Comparison of ENCODE assay signal across 9 mouse cellular contexts in genomic region chr15:81932951-81933470, GRCm38 (mm10). TPM values are rescaled to one million over a fixed set of nuclear protein-coding genes. Genes with fewer than 3 reads are reported as not detected.
DNase-seq lines count a peak whose midpoint lies in the region; ATAC-seq and TF ChIP-seq lines count a peak whose summit lies in the region.
"Had no signal": no experiment of that assay in that cellular context is flagged by ENCODE, and none has a peak within 500 bp of the region (broad histone marks: within the 10 kb centered on the region; RNA-seq: fewer than 3 reads in every experiment).

No protein-coding gene starts in this region.

- H3K4me1 ChIP-seq in limb, embryonic 14.5 days (ENCODE audit: control insufficient read depth, insufficient read depth, low read length) = peaks cover 15% of the 10 kb centered on the region

- no peak overlapping the region for H3K4me2 ChIP-seq in limb, embryonic 14.5 days (replicated peaks; ENCODE audit: low read depth, low read length, severe bottlenecking)
- H3K4me2 ChIP-seq: limb, embryonic 13.5 days had no signal

- peak; percentile 32; the same call in 1 of the 2 replicates for ATAC-seq in frontal cortex, adult (ENCODE audit: low TSS enrichment)
- no peak for ATAC-seq in limb, embryonic 14.5 days (ENCODE audit: low FRiP score, low read depth)

- H3K27me3 ChIP-seq in limb, embryonic 14.5 days (ENCODE audit: control insufficient read depth, insufficient read depth, low read length) = no peaks in the 10 kb centered on the region
- H3K27me3 ChIP-seq: limb, embryonic 13.5 days had no signal

- 49% methylated on average over 12 of the region's 12 CpGs for WGBS in limb, embryonic 14.5 days

- no peak for DNase-seq in frontal cortex, postnatal 14 days (ENCODE audit: low spot score in 2 of 2)
- DNase-seq in B cell, adult 2 months = peak; percentile 65 to 71
- DNase-seq in frontal cortex, postnatal 36 days (ENCODE audit: low spot score in 2 of 2) = peak; percentile 72 to 84
- peak; percentile 12 for DNase-seq in limb, embryonic 14.5 days (ENCODE audit: low spot score)
- peak; percentile 62 for DNase-seq in thymus, postnatal 0 days (ENCODE audit: low spot score)
- no peak for DNase-seq in embryo, embryonic 9.5 days (ENCODE audit: extremely low spot score)
- DNase-seq in heart, adult 8-10 months (ENCODE audit: low spot score) = no peak

- no peak overlapping the region for H3K4me3 ChIP-seq in limb, embryonic 14.5 days (replicated peaks; ENCODE audit: low read length)
- H3K4me3 ChIP-seq: limb, embryonic 13.5 days had no signal

- H3K9ac ChIP-seq in limb, embryonic 14.5 days (ENCODE audit: low read depth, low read length, severe bottlenecking) = no peak overlapping the region
- H3K9ac ChIP-seq: limb, embryonic 13.5 days had no signal

- H3K27ac ChIP-seq in limb, embryonic 14.5 days (replicated peaks; ENCODE audit: low read depth, low read length) = no peak overlapping the region
- H3K27ac ChIP-seq: limb, embryonic 13.5 days had no signal

- H3K9me3 ChIP-seq in limb, embryonic 14.5 days (ENCODE audit: control insufficient read depth, low read length) = no peaks in the 10 kb centered on the region
- H3K9me3 ChIP-seq: limb, embryonic 13.5 days had no signal

- TF ChIP-seq POLR2A in limb, embryonic 14.5 days (IDR thresholded peaks at IDR 0.05; ENCODE audit: borderline replicate concordance, extremely low read depth, insufficient read depth, insufficient read length) = no peak

- H3K36me3 ChIP-seq in limb, embryonic 14.5 days (ENCODE audit: control insufficient read depth, insufficient read depth, low read length) = no peaks in the 10 kb centered on the region
- H3K36me3 ChIP-seq: limb, embryonic 13.5 days had no signal

RNA-seq across cellular contexts. Expression of gene Csdc2, which starts 3.5 kb away (rescaled TPM):
- 16.2 and 23.6 TPM in 2 replicates for polyA plus RNA-seq in limb, embryonic 14.5 days (2012; rRNA removed)
- 13.5 and 14.3 TPM in 2 replicates for polyA plus RNA-seq in limb, embryonic 14.5 days (2014; fragmentation: Nextera tagmentation; extraction: Ambion mirVana)
- 0.62 and 0.88 TPM in 2 replicates for polyA plus RNA-seq in thymus, postnatal 0 days (2015; fragmentation: Nextera tagmentation; extraction: Ambion mirVana)
- total RNA-seq in heart, adult 8-10 months (2022) = 100 to 1,000 TPM in 1 of 4 experiments, 10 to 100 TPM in 3; 64.7 to 103 (median 72.9) TPM

RNA-seq across cellular contexts. Expression of gene Polr3h, which starts 7.0 kb away (rescaled TPM):
- 20.5 and 25.0 TPM in 2 replicates for polyA plus RNA-seq in limb, embryonic 14.5 days (2012; rRNA removed)
- 69.1 and 71.6 TPM in 2 replicates for polyA plus RNA-seq in limb, embryonic 14.5 days (2014; fragmentation: Nextera tagmentation; extraction: Ambion mirVana)
- 81.8 and 84.1 TPM in 2 replicates for polyA plus RNA-seq in thymus, postnatal 0 days (2015; fragmentation: Nextera tagmentation; extraction: Ambion mirVana)
- total RNA-seq in heart, adult 8-10 months (2022) = 10 to 100 TPM in 1 of 4 experiments, 1 to 10 TPM in 3; 7.6 to 10.3 (median 9.6) TPM

RNA-seq across cellular contexts. Expression of gene Pmm1, which starts 27.7 kb away (rescaled TPM):
- polyA plus RNA-seq in limb, embryonic 14.5 days (2012; rRNA removed) = 40.7 and 41.5 TPM in 2 replicates
- polyA plus RNA-seq in limb, embryonic 14.5 days (2014; fragmentation: Nextera tagmentation; extraction: Ambion mirVana) = 33.3 and 34.8 TPM in 2 replicates
- 45.1 and 50.5 TPM in 2 replicates for polyA plus RNA-seq in thymus, postnatal 0 days (2015; fragmentation: Nextera tagmentation; extraction: Ambion mirVana)
- 10 to 100 TPM; 25.4 to 39.1 (median 28.2) TPM for total RNA-seq in heart, adult 8-10 months (2022)

RNA-seq across cellular contexts. Expression of gene 1700029P11Rik, which starts 47.3 kb away (rescaled TPM):
- not detected in 2 replicates for polyA plus RNA-seq in limb, embryonic 14.5 days (2012; rRNA removed)
- polyA plus RNA-seq in limb, embryonic 14.5 days (2014; fragmentation: Nextera tagmentation; extraction: Ambion mirVana) = not detected in 2 replicates
- not detected in 2 replicates for polyA plus RNA-seq in thymus, postnatal 0 days (2015; fragmentation: Nextera tagmentation; extraction: Ambion mirVana)
- not detected for total RNA-seq in heart, adult 8-10 months (2022)
- polyA plus RNA-seq: limb, embryonic 13.5 days had no signal

RNA-seq across cellular contexts. Expression of gene Xrcc6, which starts 54.6 kb away (rescaled TPM):
- polyA plus RNA-seq in limb, embryonic 14.5 days (2012; rRNA removed) = 29.3 and 37.2 TPM in 2 replicates
- polyA plus RNA-seq in limb, embryonic 14.5 days (2014; fragmentation: Nextera tagmentation; extraction: Ambion mirVana) = 71.8 and 74.0 TPM in 2 replicates
- 441 and 472 TPM in 2 replicates for polyA plus RNA-seq in thymus, postnatal 0 days (2015; fragmentation: Nextera tagmentation; extraction: Ambion mirVana)
- total RNA-seq in heart, adult 8-10 months (2022) = 10 to 100 TPM; 20.9 to 28.1 (median 26.8) TPM

Comparison
In these comparisons a context has a peak if more than half of its experiments do, and no peak if none do; other contexts are left out.
1. DNase-seq: peak in B cell, adult 2 months (2 of 2), frontal cortex, postnatal 36 days (2 of 2), limb, embryonic 14.5 days (single experiment) and thymus, postnatal 0 days (single experiment); none in frontal cortex, postnatal 14 days (0 of 2), embryo, embryonic 9.5 days (single experiment) and heart, adult 8-10 months (single experiment).